Mouse (Mus musculus) heart, postnatal 0 days (tissue): ENCODE data around the gene Lmbr1. TPM values are rescaled to one million over a fixed set of nuclear protein-coding genes. Genes with fewer than 3 reads are reported as not detected.

ENCODE experiments used
- ATAC-seq: fragments of 200-750 bp; cut with Nextera tagmentation; 2 replicates; pipeline ENCODE4 v1.8.0; 2017; ENCODE audit warnings: low read depth, moderate number of reproducible peaks, moderate library complexity; ENCODE audit not compliant: insufficient read depth
- DNase-seq: peaks from one replicate; pipeline ENCODE4 v3.0.0-alpha.2; 2016; ENCODE audit warnings: low spot score
- H3K27ac ChIP-seq: fragments of 300-500 bp; sonication (generic); 2 replicates; pipeline ENCODE4 v1.5.1; 2014; ENCODE audit warnings: low read depth, mild to moderate bottlenecking
- H3K27me3 ChIP-seq: fragments of 300-500 bp; sonication (generic); 2 replicates; pipeline ENCODE4 v1.6.1; 2014; ENCODE audit warnings: low read length, mixed read lengths; ENCODE audit not compliant: control insufficient read depth, insufficient read depth
- H3K36me3 ChIP-seq: fragments of 300-500 bp; sonication (generic); replicated peaks from 2 replicates; pipeline ENCODE4 v1.6.1; 2014; ENCODE audit warnings: low read length, mixed read lengths; ENCODE audit not compliant: control insufficient read depth, insufficient read depth
- H3K4me1 ChIP-seq: fragments of 300-500 bp; sonication (generic); 2 replicates; pipeline ENCODE4 v1.6.1; 2014; ENCODE audit warnings: antibody characterized with exemption; ENCODE audit not compliant: control insufficient read depth, insufficient read depth
- H3K4me2 ChIP-seq: fragments of 300-500 bp; sonication (generic); 2 replicates; pipeline ENCODE4 v1.6.1; 2014; ENCODE audit warnings: low read depth, mild to moderate bottlenecking, low read length, moderate library complexity
- H3K4me3 ChIP-seq: fragments of 300-500 bp; sonication (generic); 2 replicates; pipeline ENCODE4 v1.5.1; 2014; ENCODE audit warnings: low read depth, low read length
- H3K9ac ChIP-seq: fragments of 300-500 bp; sonication (generic); replicated peaks from 2 replicates; pipeline ENCODE4 v1.6.1; 2014; ENCODE audit warnings: low read depth, low read length, mixed read lengths
- H3K9me3 ChIP-seq: fragments of 300-500 bp; sonication (generic); replicated peaks from 2 replicates; pipeline ENCODE4 v1.6.1; 2016; ENCODE audit warnings: low read length; ENCODE audit not compliant: control insufficient read depth
- CTCF ChIP-seq: IDR thresholded peaks from 2 replicates; pipeline ENCODE4 v1.5.1; 2016; ENCODE audit warnings: antibody characterized with exemption, control low read depth, low read depth
- EP300 ChIP-seq: IDR thresholded peaks from 2 replicates; pipeline ENCODE4 v1.6.1; 2016; ENCODE audit warnings: antibody characterized with exemption, low read depth
- WGBS: fragments of 180-500 bp; shearing (Covaris S2); extraction: QIAGEN DNeasy Blood & Tissue Kit; methylation state at CpG from one replicate; pipeline ENCODE4 v1.1.7; 2014; 5-methylcytosine and 5-hydroxymethylcytosine counted together
- microRNA-seq: library from miRNA; unstranded; fragments of <30 nt; microRNA quantifications from one replicate; pipeline ENCODE4, GENCODE M21; 2016
- polyA plus RNA-seq: library from polyadenylated mRNA; unstranded; fragments of >200 nt; fragmentation: Nextera tagmentation; extraction: Ambion mirVana; gene quantifications from 2 replicates; pipeline ENCODE4 v1.2.1, GENCODE M21; 2015
- total RNA-seq: library from RNA; depleted of rRNA; stranded (reverse); fragments of >200 nt; gene quantifications from 2 replicates; pipeline ENCODE4 v1.2.3, GENCODE M21; 2014; ENCODE audit warnings: low replicate concordance; rRNA removed

The Lmbr1 gene
- total and polyA plus RNA-seq, 2 experiments from 2014 or later = 16.9 to 18.2 TPM

DNA sequence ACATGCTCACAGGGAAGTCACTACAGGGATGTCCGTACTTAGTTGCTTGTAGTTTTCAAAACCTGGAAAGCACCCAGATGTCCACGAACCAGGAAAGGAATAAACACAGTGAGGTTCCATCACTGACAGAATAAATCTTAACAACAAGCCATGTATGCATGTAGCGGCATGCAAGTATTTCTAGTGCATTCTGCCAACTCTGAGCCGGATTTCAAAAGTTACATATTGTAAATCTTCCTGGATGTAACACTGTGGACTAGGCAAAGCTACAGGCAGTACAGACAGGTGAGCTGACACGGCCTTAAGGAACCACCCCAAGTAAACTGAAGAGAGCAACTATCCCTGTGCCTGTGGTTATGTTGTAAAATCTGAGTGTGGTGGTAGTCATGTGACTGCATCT is 191.4 kb downstream of the Lmbr1 start:
- no peaks in the 10 kb centered on the region for H3K9me3 ChIP-seq
- H3K4me2 ChIP-seq = no peak overlapping the region
- H3K27ac ChIP-seq = no peak overlapping the region
- ATAC-seq = no peak
- DNase-seq = no peak
- H3K4me3 ChIP-seq = no peak overlapping the region
- no peaks in the 10 kb centered on the region for H3K4me1 ChIP-seq
- no peaks in the 10 kb centered on the region for H3K36me3 ChIP-seq
- 75% methylated on average over 5 of the region's 5 CpGs for WGBS
- H3K9ac ChIP-seq = no peak overlapping the region
- TF ChIP-seq EP300 = no peak
- no peak for TF ChIP-seq CTCF
- no peaks in the 10 kb centered on the region for H3K27me3 ChIP-seq

Small RNA genes lying within 50 kb of the gene (microRNA-seq; reads per million reads assigned to microRNA genes)
- gene Gm23801 = not detected

Other genes with a start within 250 kb of the Lmbr1 start
- 0.70 and 3.9 TPM in 2 replicates for gene Rnf32, start 182.4 kb downstream of the Lmbr1 start, total RNA-seq
- 0.42 and 0.96 TPM in 2 replicates for gene Rnf32, start 182.4 kb downstream of the Lmbr1 start, polyA plus RNA-seq
- 3.0 and 19.9 TPM in 2 replicates for gene Nom1, start 56.3 kb upstream of the Lmbr1 start, total RNA-seq
- 11.0 and 12.4 TPM in 2 replicates for gene Nom1, start 56.3 kb upstream of the Lmbr1 start, polyA plus RNA-seq
- not detected in 2 replicates for gene Mnx1, start 100.1 kb upstream of the Lmbr1 start, total RNA-seq
- not detected in 2 replicates for gene Mnx1, start 100.1 kb upstream of the Lmbr1 start, polyA plus RNA-seq
- gene Ube3c, start 190.9 kb upstream of the Lmbr1 start, total RNA-seq = 42.3 and 43.2 TPM in 2 replicates
- 14.5 and 17.0 TPM in 2 replicates for gene Ube3c, start 190.9 kb upstream of the Lmbr1 start, polyA plus RNA-seq